Mouse (Mus musculus) neural tube, embryonic 14.5 days (tissue): ENCODE data around the gene Sim2. TPM values are rescaled to one million over a fixed set of nuclear protein-coding genes. Genes with fewer than 3 reads are reported as not detected.

Experiments used
- ATAC-seq: fragments of 200-750 bp; cut with Nextera tagmentation; 2 replicates; pipeline ENCODE4 v1.8.0; 2017; ENCODE audit warnings: low read depth, mild to moderate bottlenecking, moderate TSS enrichment, moderate library complexity
- H3K27ac ChIP-seq: fragments of 300-500 bp; sonication (generic); 2 replicates; pipeline ENCODE4 v1.5.1; 2014; ENCODE audit warnings: low read depth, mild to moderate bottlenecking, control low read depth, low read length, moderate library complexity, mixed read lengths
- H3K27me3 ChIP-seq: fragments of 300-500 bp; sonication (generic); 2 replicates; pipeline ENCODE4 v1.6.1; 2014; ENCODE audit warnings: low read length; ENCODE audit not compliant: control insufficient read depth, insufficient read depth
- H3K36me3 ChIP-seq: fragments of 300-500 bp; sonication (generic); 2 replicates; pipeline ENCODE4 v1.6.1; 2014; ENCODE audit warnings: low read length, mixed read lengths; ENCODE audit not compliant: control insufficient read depth, insufficient read depth
- H3K4me1 ChIP-seq: fragments of 300-500 bp; sonication (generic); 2 replicates; pipeline ENCODE4 v1.6.1; 2014; ENCODE audit warnings: low read length; ENCODE audit not compliant: control insufficient read depth, insufficient read depth
- H3K4me2 ChIP-seq: fragments of 300-500 bp; sonication (generic); 2 replicates; pipeline ENCODE4 v1.6.1; 2014; ENCODE audit warnings: mild to moderate bottlenecking, low read depth, low read length, control low read depth
- H3K4me3 ChIP-seq: fragments of 300-500 bp; sonication (generic); 2 replicates; pipeline ENCODE4 v1.5.1; 2014; ENCODE audit warnings: low read depth, low read length, control low read depth, mixed read lengths
- H3K9ac ChIP-seq: fragments of 300-500 bp; sonication (generic); replicated peaks from 2 replicates; pipeline ENCODE4 v1.6.1; 2014; ENCODE audit warnings: low read depth, mild to moderate bottlenecking, control low read depth, low read length, mixed read lengths
- H3K9me3 ChIP-seq: fragments of 300-500 bp; sonication (generic); 2 replicates; pipeline ENCODE4 v1.6.1; 2016; ENCODE audit warnings: low read length; ENCODE audit not compliant: control insufficient read depth
- WGBS: fragments of 180-500 bp; shearing (Covaris S2); extraction: QIAGEN DNeasy Blood & Tissue Kit; methylation state at CpG from one replicate; pipeline ENCODE4 v1.1.7; 2014; 5-methylcytosine and 5-hydroxymethylcytosine counted together
- polyA plus RNA-seq: library from polyadenylated mRNA; unstranded; fragments of >200 nt; fragmentation: Nextera tagmentation; extraction: Ambion mirVana; gene quantifications from 2 replicates; pipeline ENCODE4 v1.2.1, GENCODE M21; 2014

Gene Sim2
- polyA plus RNA-seq, 1 experiment from 2014 or later: 0.08 TPM

GRCm38 (mm10) chr16:94082960-94083847 is 1.5 kb upstream of the Sim2 start:
- peaks cover 71% of the 10 kb centered on the region for H3K27me3 ChIP-seq
- H3K27ac ChIP-seq: no peak overlapping the region
- WGBS: 1% methylated on average over 46 of the region's 46 CpGs

DNA sequence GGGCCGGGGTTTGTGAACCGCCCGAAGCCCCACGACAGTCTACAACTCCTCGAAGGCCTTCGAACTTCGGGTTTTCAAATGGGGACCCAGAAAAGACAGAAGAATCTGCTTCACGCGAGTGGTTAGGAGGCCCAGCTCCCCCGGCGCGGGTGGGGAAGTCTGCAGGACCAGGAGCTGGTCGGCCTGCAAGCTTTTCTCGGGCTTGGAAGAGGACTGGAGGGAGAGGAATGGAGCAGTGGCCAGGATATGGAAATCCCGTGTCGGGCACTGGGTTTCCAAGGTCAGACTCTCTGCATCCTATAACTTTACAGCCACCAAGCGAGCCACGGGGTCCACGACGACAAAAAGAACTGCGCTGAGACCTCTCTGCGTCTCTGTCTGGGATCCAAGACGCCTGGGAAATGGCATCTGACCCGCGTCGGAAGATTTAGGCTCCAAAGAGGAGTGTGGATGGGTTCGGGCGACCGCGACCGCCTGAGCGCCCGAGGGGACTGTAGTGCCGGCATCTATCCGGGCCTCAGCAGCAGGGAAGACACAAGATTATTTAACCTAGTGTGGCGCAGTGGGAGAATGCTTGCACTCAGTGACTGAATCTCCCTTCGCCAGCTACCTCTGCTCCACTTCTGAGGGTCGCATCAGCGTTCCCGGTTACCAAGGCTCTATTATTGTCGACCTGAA is 744 bp upstream of the Sim2 start:
- Histone ChIP-seq H3K27ac (no peak overlapping the region), H3K27me3 (peaks cover 76% of the 10 kb centered on the region), H3K9me3 (no peaks in the 10 kb centered on the region), H3K4me1 (0 out of 2 replicates have a peak, but pooled peaks cover 4% of the 10 kb centered on the region), H3K36me3 (no peaks in the 10 kb centered on the region), H3K4me3 (no peak overlapping the region), H3K9ac (no peak overlapping the region), H3K4me2 (no peak overlapping the region)
- 1% methylated on average over 41 of the region's 41 CpGs for WGBS
- no peak for ATAC-seq

More at GRCm38 (mm10) chr16:94082960-94083847, 1.5 kb upstream of the Sim2 start:
- no peak overlapping the region for H3K4me2 ChIP-seq
- no peaks in the 10 kb centered on the region for H3K36me3 ChIP-seq
- no peak for ATAC-seq
- no peak overlapping the region for H3K9ac ChIP-seq
- no peaks in the 10 kb centered on the region for H3K9me3 ChIP-seq
- no peak overlapping the region for H3K4me3 ChIP-seq
- 0 out of 2 replicates have a peak, but pooled peaks cover 4% of the 10 kb centered on the region for H3K4me1 ChIP-seq

- under 1% methylated on average over 57 of the region's 57 CpGs for WGBS
- Histone ChIP-seq H3K9ac (no peak overlapping the region), H3K4me1 (0 out of 2 replicates have a peak, but pooled peaks cover 4% of the 10 kb centered on the region), H3K36me3 (no peaks in the 10 kb centered on the region), H3K4me3 (no peak overlapping the region), H3K27ac (no peak overlapping the region), H3K4me2 (no peak overlapping the region), H3K9me3 (no peaks in the 10 kb centered on the region), H3K27me3 (peaks cover 74% of the 10 kb centered on the region)
- no peak for ATAC-seq
These were observed 1.0 kb downstream of the Sim2 start for GRCm38 (mm10) chr16:94085603-94086285.

DNA sequence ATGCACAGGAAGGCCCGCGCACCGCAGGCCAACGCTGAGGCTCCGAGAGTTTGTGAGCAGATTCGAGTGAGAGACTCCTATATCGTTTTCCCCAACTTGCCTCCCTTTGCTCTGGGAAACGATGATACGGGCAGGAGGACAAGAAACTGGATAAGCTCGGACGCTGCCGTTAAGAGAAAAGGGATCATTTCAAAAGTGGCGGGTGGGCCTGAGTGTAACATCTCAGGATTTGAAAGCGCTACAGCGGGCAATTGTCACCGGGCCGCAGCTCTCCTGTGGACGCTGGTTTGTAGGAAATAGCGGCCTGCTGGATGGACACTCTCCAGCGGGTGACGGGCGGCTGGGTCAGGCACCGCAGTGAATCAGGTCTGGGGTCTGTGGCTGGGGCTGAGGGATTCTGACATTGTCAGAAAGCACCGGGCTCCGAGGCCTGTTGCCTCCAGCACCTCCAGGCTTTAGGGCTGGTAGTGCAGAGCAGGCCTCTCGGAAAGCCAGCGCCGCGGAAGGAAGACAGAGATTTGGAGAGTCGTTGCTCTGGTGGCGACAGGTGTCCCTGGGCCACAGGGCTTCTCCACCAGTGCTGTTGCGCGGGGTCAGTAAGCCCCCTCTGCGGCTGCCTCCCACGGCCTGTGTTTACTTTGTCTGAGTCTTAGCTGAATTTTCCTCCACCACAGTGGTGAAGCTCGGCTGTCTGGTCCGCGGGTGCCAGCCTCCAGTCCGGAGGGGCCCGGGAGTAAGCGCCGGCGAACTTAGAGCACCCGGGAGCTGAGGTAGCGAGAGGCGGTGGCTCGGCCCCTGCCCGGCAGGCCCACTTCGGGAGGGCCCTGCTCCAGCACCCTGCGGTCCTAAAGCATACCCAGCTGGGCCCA is 2.2 kb downstream of the Sim2 start:
- Histone ChIP-seq H3K4me2 (no peak overlapping the region), H3K9me3 (no peaks in the 10 kb centered on the region), H3K27ac (no peak overlapping the region), H3K36me3 (no peaks in the 10 kb centered on the region), H3K4me1 (0 out of 2 replicates have a peak, but pooled peaks cover 4% of the 10 kb centered on the region), H3K4me3 (no peak overlapping the region), H3K9ac (no peak overlapping the region), H3K27me3 (peaks cover 77% of the 10 kb centered on the region)
- ATAC-seq: no peak
- under 1% methylated on average over 50 of the region's 50 CpGs for WGBS

DNA sequence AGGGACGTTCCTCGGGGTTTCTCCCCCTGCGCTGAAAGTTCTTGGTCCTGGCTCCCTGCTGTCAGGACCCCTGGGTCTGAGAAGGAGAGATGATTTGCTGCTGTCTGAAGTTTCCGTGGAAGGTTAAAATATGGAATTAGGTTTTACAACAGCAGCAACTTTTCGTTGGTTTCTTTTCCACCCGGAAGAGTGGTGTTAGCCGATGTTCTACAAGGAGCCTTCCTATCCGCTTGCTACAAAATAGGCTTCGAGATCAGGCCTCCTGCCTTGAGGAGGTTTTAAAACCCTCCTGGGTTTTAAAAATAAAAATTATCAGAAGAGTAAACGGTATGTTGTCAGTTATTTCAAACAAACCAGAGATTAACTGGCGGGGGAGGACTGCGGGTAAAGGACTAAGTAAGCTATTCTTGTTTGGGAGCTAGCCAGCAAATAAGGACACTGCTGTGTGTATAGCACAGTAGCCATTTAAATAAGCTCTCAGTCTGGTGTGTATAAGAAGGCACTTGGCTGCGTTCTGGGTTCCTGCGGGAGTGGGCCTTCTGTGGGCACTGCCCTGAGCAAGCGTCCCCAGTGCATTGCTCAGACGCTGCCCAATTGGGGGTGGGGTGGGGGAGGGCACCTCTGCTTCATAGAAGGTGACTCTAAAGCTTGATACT is 3.0 kb downstream of the Sim2 start:
- H3K27ac ChIP-seq: no peak overlapping the region
- H3K4me3 ChIP-seq: no peak overlapping the region
- H3K36me3 ChIP-seq: no peaks in the 10 kb centered on the region
- H3K9me3 ChIP-seq: no peaks in the 10 kb centered on the region
- no peak for ATAC-seq
- H3K27me3 ChIP-seq: peaks cover 77% of the 10 kb centered on the region
- H3K4me2 ChIP-seq: no peak overlapping the region
- 1% methylated on average over 16 of the region's 16 CpGs for WGBS
- H3K4me1 ChIP-seq: 0 out of 2 replicates have a peak, but pooled peaks cover 4% of the 10 kb centered on the region
- no peak overlapping the region for H3K9ac ChIP-seq

DNA sequence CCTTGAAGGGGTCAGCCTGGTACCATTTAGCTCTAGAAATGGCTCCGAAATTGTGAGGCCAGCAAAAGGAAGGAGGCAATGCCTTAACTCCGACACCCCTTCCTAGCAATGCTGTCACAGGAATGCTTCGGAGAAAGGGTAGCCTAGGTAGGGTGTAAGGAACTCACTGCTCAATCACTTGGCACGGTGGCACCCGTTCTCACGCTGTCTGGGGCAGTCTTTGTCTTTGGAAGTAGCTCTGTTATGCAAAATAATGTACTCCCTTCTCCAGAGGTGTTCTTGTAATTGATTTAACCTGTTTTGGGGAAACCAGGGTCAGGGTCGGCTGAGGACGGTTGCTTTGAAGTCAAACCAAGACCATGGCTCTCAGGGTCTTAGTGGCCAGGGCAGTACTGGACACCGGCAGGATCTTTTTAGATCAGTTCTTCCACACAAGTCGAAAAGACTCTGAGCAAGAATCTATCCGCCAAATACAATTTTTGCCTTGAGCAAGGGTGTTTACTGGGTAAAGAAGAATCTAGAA is 3.6 kb downstream of the Sim2 start:
- H3K4me3 ChIP-seq: no peak overlapping the region
- H3K4me1 ChIP-seq: 0 out of 2 replicates have a peak, but pooled peaks cover 4% of the 10 kb centered on the region
- no peak overlapping the region for H3K4me2 ChIP-seq
- no peaks in the 10 kb centered on the region for H3K9me3 ChIP-seq
- ATAC-seq: no peak
- no peaks in the 10 kb centered on the region for H3K36me3 ChIP-seq
- peaks cover 77% of the 10 kb centered on the region for H3K27me3 ChIP-seq
- WGBS: 1% methylated on average over 11 of the region's 11 CpGs
- no peak overlapping the region for H3K27ac ChIP-seq
- H3K9ac ChIP-seq: no peak overlapping the region

- no peak for ATAC-seq
These were observed 4.3 kb downstream of the Sim2 start for GRCm38 (mm10) chr16:94088819-94089692.

More at GRCm38 (mm10) chr16:94088819-94089692, 4.3 kb downstream of the Sim2 start:
- no peaks in the 10 kb centered on the region for H3K36me3 ChIP-seq
- 0 out of 2 replicates have a peak, but pooled peaks cover 4% of the 10 kb centered on the region for H3K4me1 ChIP-seq
- H3K9me3 ChIP-seq: no peaks in the 10 kb centered on the region
- H3K27ac ChIP-seq: no peak overlapping the region
- no peak overlapping the region for H3K4me2 ChIP-seq
- no peak overlapping the region for H3K4me3 ChIP-seq
- peaks cover 75% of the 10 kb centered on the region for H3K27me3 ChIP-seq
- no peak overlapping the region for H3K9ac ChIP-seq
- 5% methylated on average over 14 of the region's 14 CpGs for WGBS
